In genomic region chr10:128665307-128665706, GRCm38 (mm10) we compare ENCODE assay signal across 1 mouse cellular context.
TF ChIP-seq lines count a peak whose summit lies in the region.

No protein-coding gene starts in this region.

TF ChIP-seq in MEL, 35 proteins besides CTCF, POLR2A, EP300 and RAD21:
- peak; percentile 54; the same call in 1 of the 2 replicates for TF ChIP-seq TCF12 (IDR thresholded peaks at IDR 0.05; ENCODE audit: low read depth, low read length)
- peak; percentile 67 for TF ChIP-seq GATA1 (IDR thresholded peaks at IDR 0.05; ENCODE audit: low read depth, low read length)
- no peak for TF ChIP-seq HCFC1 (IDR thresholded peaks at IDR 0.05; ENCODE audit: low read depth, low read length)
- TF ChIP-seq ZC3H11A (IDR thresholded peaks at IDR 0.05; ENCODE audit: low read depth, low read length): no peak
- TF ChIP-seq UBTF (IDR thresholded peaks at IDR 0.05; ENCODE audit: borderline replicate concordance, insufficient read depth, low read depth, low read length): no peak
- no peak for TF ChIP-seq USF1 (IDR thresholded peaks at IDR 0.05; ENCODE audit: low read depth, low read length)
- TF ChIP-seq ETS1 (IDR thresholded peaks at IDR 0.05; ENCODE audit: low read depth, low read length): 0 out of 2 replicates have a peak, but pooled peaks have one; percentile 29
- TF ChIP-seq POLR2AphosphoS2 (IDR thresholded peaks at IDR 0.05; ENCODE audit: low read length): no peak
- no peak for TF ChIP-seq NELFE (IDR thresholded peaks at IDR 0.05; ENCODE audit: low read depth, low read length)
- TF ChIP-seq RCOR1 (IDR thresholded peaks at IDR 0.05; ENCODE audit: low read depth, low read length): 0 out of 2 replicates have a peak, but pooled peaks have one; percentile 16
- no peak for TF ChIP-seq MAFK (IDR thresholded peaks at IDR 0.05; ENCODE audit: borderline replicate concordance, low read depth, low read length)
- TF ChIP-seq GABPA (IDR thresholded peaks at IDR 0.05; ENCODE audit: low read depth, low read length): no peak
- peak; percentile 39; the same call in 1 of the 2 replicates for TF ChIP-seq MEF2A (IDR thresholded peaks at IDR 0.05; ENCODE audit: extremely low read depth, insufficient replicate concordance, low read depth, low read length, poor library complexity, severe bottlenecking)
- TF ChIP-seq MAZ (IDR thresholded peaks at IDR 0.05; ENCODE audit: low read depth, low read length): peak; percentile 43; the same call in 1 of the 2 replicates
- no peak for TF ChIP-seq ELF1 (IDR thresholded peaks at IDR 0.05; ENCODE audit: low read depth, low read length)
- TF ChIP-seq JUND (IDR thresholded peaks at IDR 0.05; ENCODE audit: low read depth, low read length): no peak
